Mouse (Mus musculus) cerebellum, adult 9-11 months (tissue): ENCODE results near the gene Babam2.
A peak's percentile ranks its signal among the peaks of the same experiment; 100 is the strongest.
"Not testable (repeated sequence)": the region's sequence is repeated elsewhere in the genome, so short reads cannot be mapped to it uniquely, and the experiment has no call there.

Experiments
- DNase-seq: peaks from one replicate; pipeline ENCODE4 v3.0.0; 2022

Gene Babam2

DNA sequence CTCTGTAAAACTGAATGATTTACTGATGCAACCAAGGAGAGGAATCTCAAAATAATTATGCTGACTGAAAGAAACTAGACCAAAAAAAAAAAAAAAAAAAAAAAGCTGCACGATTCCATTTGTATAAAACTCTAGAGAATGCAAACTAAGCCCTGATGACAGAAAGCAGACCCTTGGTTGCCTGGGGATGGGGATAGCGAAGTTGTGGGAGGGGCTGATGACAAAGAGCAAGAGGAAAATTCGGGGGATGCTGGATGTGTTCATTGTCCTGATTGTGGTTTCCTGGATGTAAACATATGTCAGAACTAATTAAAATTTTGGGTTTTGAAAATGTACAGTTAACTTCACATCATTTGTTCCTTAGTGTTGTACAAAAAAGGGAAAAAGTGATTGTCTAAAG, 257.7 kb downstream of the Babam2 start:
- no peak for DNase-seq

- no peak for DNase-seq
These were observed 258.9 kb downstream of the Babam2 start for GRCm38 (mm10) chr5:31956336-31956735.

- peak; percentile 15 for DNase-seq
These were observed 262.4 kb downstream of the Babam2 start for GRCm38 (mm10) chr5:31959886-31960285.

GRCm38 (mm10) chr5:31961423-31961822, 263.9 kb downstream of the Babam2 start:
- DNase-seq, result no peak

GRCm38 (mm10) chr5:31962346-31962745, 264.9 kb downstream of the Babam2 start:
- no peak for DNase-seq

DNA sequence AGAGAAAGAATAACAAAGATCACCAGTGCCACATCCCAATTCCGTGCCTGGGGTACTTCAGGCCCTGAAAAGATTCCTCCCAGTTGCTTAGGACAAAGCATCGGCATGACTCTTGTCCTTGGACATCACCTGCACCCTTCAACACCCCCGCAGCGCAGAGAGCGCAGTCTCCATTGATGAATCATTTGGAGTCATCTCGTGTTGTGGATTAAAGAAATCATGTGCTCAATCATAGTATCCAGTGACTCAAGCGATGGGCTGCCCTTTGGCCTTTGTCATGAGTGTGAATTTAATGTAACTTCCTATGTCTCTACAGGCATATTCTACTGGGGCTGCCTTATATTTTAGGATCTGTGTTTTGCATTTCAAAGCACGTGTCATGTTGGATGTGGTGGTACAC, 265.9 kb downstream of the Babam2 start:
- no peak for DNase-seq

- no peak for DNase-seq
These were observed 266.4 kb downstream of the Babam2 start for GRCm38 (mm10) chr5:31963851-31964250.

- DNase-seq, result no peak
These were observed 269.3 kb downstream of the Babam2 start for GRCm38 (mm10) chr5:31966741-31967140.

GRCm38 (mm10) chr5:31967526-31967925, 270.0 kb downstream of the Babam2 start:
- peak; percentile 14 for DNase-seq

GRCm38 (mm10) chr5:31968046-31968506, 270.6 kb downstream of the Babam2 start:
- DNase-seq, result peak; percentile 45

DNA sequence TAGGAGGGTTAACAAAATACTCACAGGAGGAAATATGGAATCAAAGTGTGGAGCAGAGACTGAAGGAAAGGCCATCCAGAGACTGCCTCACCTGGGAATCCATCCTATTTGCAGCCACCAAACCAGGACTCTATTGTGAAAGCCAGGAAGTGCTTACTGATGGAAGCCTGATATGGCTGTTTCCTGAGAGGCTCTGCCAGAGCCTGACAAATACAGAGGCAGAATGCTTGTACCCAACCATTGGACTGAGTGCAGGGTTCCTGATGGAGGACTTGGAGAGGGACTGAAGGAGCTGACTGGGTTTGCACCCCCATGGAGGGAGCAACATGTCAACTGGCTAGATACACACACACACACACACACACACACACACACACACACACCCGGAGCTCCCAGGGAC, 274.9 kb downstream of the Babam2 start:
- DNase-seq, result not testable (repeated sequence)

- no peak for DNase-seq
These were observed 277.2 kb downstream of the Babam2 start for GRCm38 (mm10) chr5:31974614-31975168.

DNA sequence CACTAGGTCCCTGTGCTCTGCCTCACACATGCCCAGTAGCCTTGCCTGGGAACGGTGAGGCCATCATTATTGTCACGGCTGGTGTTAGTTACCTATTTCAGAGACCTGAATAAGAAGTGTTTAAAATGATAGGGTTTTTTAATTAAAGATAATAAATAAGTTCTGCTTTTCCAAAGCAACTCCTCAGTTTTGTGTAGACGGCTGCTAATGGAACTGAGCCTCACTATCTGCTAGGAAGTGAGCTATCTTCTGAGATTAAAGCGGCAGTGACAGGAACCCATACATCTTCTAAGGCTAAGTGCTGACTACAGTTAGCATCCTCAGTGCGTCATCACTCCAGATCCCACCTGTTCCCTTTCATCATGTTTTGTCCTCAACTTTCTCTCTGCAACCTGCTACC, 284.6 kb downstream of the Babam2 start:
- DNase-seq, result no peak

DNA sequence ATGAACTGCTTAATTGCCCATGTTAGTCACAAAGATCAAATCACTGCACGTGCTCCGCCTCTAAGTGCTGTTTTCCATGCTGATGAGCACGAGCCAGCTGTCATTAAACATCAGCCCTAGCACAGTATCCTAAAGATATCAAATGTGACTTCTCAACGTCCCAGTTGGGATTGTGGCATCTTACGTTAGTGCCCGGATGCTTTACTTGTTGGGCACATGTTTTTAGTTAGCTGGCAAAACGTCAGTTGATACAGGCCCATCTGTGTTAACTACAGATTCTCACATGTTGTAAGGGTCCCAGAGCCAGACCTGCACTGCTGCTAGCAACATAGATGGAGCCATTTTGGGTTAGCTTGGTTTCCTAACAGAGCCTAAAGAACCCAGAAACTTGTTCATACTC, 285.7 kb downstream of the Babam2 start:
- DNase-seq, result no peak

DNA sequence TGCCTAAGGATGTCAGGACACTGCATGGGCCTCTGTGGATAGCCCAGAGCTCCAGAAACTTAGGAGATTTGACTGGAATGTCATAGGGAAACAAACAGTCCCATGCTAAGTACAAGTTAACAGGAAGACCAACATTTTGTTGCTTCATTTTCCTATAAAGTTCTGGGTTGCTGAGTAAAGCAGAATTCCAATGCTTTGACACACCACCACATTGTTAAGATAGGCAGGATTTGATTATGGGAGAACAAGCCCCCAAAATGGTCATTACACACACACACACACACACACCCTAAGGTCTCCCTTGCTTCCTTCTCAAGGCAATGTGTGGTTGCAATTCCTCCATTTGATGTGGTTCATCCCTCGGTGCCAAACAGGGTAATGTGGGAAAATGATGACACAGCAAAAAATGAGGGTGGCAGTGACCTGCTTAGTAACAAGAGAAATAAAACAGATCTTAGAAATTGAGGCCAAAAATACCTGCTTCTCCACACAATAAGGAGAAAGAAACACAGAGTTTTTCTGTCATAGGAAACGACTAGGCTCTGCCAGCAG, 286.4 kb downstream of the Babam2 start:
- DNase-seq, result no peak

DNA sequence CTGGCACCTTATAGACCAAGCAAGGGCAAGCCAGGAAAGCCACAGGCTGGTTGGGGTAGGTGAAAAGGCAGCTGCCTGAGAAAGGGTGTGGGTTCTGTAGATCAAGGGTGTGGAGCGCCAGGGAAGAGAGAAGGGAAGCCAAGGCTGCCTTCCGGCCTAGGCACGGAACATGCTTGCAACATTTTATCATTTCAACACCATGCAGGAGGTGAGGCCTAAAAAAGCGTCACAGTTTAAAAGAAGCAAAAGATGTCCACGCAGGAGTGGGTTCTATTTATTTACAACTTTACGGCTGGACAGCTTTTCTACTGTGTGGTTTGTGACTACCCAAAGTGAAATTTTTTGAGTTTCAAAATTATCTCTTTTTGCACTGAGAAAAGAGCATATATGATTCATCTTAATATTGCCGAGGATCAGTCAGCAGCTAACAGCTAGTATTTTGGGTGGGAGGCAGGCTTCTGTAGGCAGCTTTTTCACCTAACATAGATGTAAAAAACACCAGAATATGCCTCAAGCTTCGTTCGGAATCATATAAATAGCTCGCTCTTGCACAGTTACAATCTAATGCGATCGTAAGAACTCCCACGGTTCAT, 287.0 kb downstream of the Babam2 start:
- DNase-seq, result no peak

GRCm38 (mm10) chr5:31985021-31985420, 287.5 kb downstream of the Babam2 start:
- no peak for DNase-seq

DNA sequence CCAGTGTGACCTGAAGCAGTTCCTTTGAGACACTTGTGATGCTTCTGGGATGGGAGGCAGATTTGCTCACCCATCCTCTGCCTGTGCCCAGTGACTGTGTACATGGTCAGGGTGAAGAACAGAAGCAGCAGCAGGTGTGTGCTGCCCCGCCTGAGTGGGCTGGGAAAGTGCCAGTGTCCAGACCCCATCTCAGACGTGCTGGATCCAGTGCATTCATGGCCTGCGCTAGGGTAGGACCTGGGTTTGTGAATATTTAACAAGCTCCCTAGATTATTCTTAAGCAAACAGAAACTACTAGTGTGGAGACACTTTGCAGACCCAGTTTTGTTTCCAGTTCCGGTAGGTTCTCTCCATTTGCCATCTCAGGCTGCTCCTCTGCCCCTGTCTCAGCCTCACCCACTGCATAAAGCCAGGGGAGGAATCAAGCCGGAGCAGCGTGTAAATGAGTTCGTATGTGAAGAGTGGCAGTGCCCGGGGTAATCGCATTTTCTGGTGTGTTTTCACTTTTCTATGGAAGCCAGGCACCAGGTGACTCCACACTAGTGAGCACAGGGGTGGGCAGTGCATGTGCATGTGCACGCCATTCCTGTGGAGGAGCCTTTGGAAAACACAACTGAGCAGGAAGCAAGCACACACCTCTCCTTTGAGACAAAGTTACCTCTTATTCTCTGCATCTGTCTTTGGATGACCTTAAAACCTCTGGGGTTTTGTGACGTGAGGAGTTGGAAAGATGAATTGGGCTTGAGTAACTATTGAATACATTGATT, 290.2 kb downstream of the Babam2 start:
- no peak for DNase-seq

DNA sequence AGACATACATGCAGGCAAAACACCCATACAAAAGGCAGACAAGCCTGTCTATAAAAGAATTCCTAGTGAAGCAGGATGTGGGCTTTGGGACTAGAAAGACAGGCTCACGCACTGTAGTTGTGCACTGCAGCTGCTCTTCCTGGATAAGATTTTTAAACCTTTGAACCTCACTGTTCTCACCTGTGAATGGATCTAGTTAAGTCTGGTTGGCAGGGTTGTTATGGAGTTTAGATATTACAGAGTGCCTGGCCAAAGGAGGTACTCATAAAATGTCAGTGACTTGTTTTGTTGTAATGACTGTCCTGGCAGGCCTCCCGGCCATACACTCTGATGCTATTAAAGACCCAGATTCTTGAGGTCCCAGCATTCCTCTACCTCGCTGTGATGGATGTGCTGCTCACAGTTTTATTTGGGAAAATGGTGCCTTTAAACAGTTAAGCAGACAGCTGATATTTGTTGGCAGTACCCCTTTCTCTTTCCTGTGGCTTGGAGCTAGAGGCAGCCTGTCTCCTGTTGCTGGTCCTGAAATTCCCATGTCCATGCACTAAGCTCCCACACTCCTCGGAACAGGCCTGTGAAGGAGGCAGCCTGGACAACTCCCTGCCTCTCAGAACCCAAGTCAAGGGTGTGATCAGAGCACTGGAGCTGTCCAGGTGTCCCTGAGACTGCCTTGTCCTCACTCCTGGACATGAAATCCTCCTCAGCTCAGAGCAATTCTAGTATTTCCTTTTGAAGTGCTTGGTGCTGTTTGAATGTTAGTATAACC, 299.9 kb downstream of the Babam2 start:
- no peak for DNase-seq

DNA sequence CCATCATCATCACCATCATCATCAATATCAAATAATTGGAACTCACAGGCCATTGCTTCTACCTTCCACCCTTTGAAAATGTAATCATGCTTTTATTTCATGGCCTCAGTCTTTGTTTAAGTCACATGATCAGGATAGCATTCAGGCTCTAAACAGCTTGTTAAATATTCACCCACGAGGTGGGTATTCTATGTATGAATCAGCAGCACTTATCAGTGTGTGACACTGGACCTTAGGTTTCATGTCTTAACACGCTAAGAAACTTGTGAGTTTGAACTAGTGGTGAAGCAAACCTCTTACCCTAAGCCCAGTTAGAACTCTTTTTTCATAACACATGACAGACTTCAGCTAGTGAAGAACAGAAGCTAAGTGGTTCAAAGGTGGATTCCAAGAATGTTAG, 301.3 kb downstream of the Babam2 start:
- no peak for DNase-seq

GRCm38 (mm10) chr5:32000076-32000475, 302.6 kb downstream of the Babam2 start:
- DNase-seq, result no peak

DNA sequence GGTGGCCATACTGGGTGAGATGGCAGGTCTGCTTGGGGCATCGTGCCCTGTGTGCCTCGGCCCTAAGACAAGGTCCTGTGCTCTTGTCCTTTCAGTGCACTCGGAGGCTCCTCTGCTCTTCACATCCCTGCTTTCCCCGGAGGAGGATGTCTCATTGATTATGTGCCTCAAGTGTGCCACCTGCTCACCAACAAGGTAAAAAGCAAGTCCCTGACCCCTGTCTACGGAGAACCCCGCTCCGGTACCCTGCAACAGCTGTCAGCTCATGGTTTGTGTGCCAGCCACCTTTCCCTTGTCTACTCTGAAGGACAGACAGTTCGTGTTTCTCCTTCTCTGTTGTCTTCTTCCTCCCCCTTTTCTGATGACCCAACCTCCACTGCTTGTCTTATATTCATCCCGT, 303.8 kb downstream of the Babam2 start:
- no peak for DNase-seq

- no peak for DNase-seq
These were observed 304.3 kb downstream of the Babam2 start for GRCm38 (mm10) chr5:32001771-32002170.
